In genomic region chr7:111082043-111082821, GRCm38 (mm10) we compare ENCODE assay signal across 8 mouse cellular contexts. TPM values are rescaled to one million over a fixed set of nuclear protein-coding genes. Genes with fewer than 3 reads are reported as not detected.
DNase-seq lines count a peak whose midpoint lies in the region; ATAC-seq lines count a peak whose summit lies in the region.

No protein-coding gene starts in this region.

- DNase-seq in R1 (ENCODE audit: low read depth, low spot score), result peak; percentile 85
- peak; percentile 90 to 91 for DNase-seq in cerebellum, postnatal 25 days
- peak; percentile 83 for DNase-seq in frontal cortex, postnatal 36 days (ENCODE audit: low spot score in 2 of 2)
- DNase-seq in hindbrain, embryonic 14.5 days (ENCODE audit: low spot score), result peak; percentile 80
- DNase-seq in layer of hippocampus, postnatal 36 days, result peak; percentile 83 to 86
- DNase-seq in lung, postnatal 25 days (ENCODE audit: low spot score), result peak; percentile 83
- peak; percentile 83 for DNase-seq in retina, adult 2 months (ENCODE audit: low read depth, low spot score)
- peak; percentile 89 for DNase-seq in thymus, postnatal 25 days

- H3K4me3 ChIP-seq in hindbrain, embryonic 14.5 days (replicated peaks; ENCODE audit: low read length), result peak overlapping the region; percentile 100

- peak; percentile 78 for ATAC-seq in hindbrain, embryonic 14.5 days (ENCODE audit: low FRiP score)

- WGBS in hindbrain, embryonic 14.5 days, result under 1% methylated on average over 83 of the region's 83 CpGs

- H3K27me3 ChIP-seq in hindbrain, embryonic 14.5 days (ENCODE audit: control insufficient read depth, insufficient read depth, low read length), result no peaks in the 10 kb centered on the region

- H3K27ac ChIP-seq in hindbrain, embryonic 14.5 days, result peak overlapping the region; percentile 99

- peaks cover 29% of the 10 kb centered on the region for H3K4me1 ChIP-seq in hindbrain, embryonic 14.5 days (replicated peaks; ENCODE audit: control insufficient read depth, insufficient read depth, low read length)

- peaks cover 43% of the 10 kb centered on the region for H3K36me3 ChIP-seq in hindbrain, embryonic 14.5 days (replicated peaks; ENCODE audit: control insufficient read depth, insufficient read depth)

- peak overlapping the region; percentile 100 for H3K9ac ChIP-seq in hindbrain, embryonic 14.5 days

- peak overlapping the region; percentile 89 for H3K4me2 ChIP-seq in hindbrain, embryonic 14.5 days (replicated peaks)

- H3K9me3 ChIP-seq in hindbrain, embryonic 14.5 days (ENCODE audit: control insufficient read depth, low read length), result no peaks in the 10 kb centered on the region

RNA-seq across cellular contexts. Expression of gene Eif4g2, which starts 0.6 kb away (rescaled TPM):
- 1,292 and 1,526 TPM in 2 replicates for polyA plus RNA-seq in hindbrain, embryonic 14.5 days (2014; fragmentation: Nextera tagmentation; extraction: Ambion mirVana)
- total RNA-seq in layer of hippocampus, postnatal 36 days (2021), result 100 to 1,000 TPM; 665 to 701 TPM

RNA-seq across cellular contexts. Expression of gene Ctr9, which starts 53.5 kb away (rescaled TPM):
- 75.0 TPM in 2 replicates for polyA plus RNA-seq in hindbrain, embryonic 14.5 days (2014; fragmentation: Nextera tagmentation; extraction: Ambion mirVana)
- total RNA-seq in layer of hippocampus, postnatal 36 days (2021), result 10 to 100 TPM; 50.0 to 56.7 TPM

Comparison
In these comparisons a context has a peak if more than half of its experiments do, and no peak if none do; other contexts are left out.
1. Peak in every context shown above with its lines: DNase-seq, ATAC-seq, H3K4me3 ChIP-seq and H3K27ac ChIP-seq.